Mouse (Mus musculus): ENCODE measurements at regions not wholly inside any gene's neighbourhood (a gene's known extent, or its start where the extent isn't known, plus 50 kb on each side); places are given as distances from the start of the nearest gene placed in this dataset.

- no peak for DNase-seq
These were observed 156.3 kb downstream of the Mtx2 start for GRCm38 (mm10) chr2:74981856-74982255.

GRCm38 (mm10) chr2:74993802-74994201, 168.2 kb downstream of the Mtx2 start:
- no peak for DNase-seq

GRCm38 (mm10) chr2:74994998-74995397, 169.4 kb downstream of the Mtx2 start:
- no peak for DNase-seq

GRCm38 (mm10) chr2:74997736-74998135, 172.1 kb downstream of the Mtx2 start:
- no peak for DNase-seq

- DNase-seq: no peak
These were observed 174.8 kb downstream of the Mtx2 start for GRCm38 (mm10) chr2:75000368-75000796.

- no peak for DNase-seq
These were observed 177.0 kb downstream of the Mtx2 start for GRCm38 (mm10) chr2:75002562-75002961.

GRCm38 (mm10) chr2:75008116-75008515, 182.5 kb downstream of the Mtx2 start:
- no peak for DNase-seq

GRCm38 (mm10) chr2:75010647-75011046, 185.0 kb downstream of the Mtx2 start:
- DNase-seq: no peak

GRCm38 (mm10) chr2:75012046-75012445, 186.4 kb downstream of the Mtx2 start:
- DNase-seq: no peak

GRCm38 (mm10) chr2:75014994-75015728, 189.6 kb downstream of the Mtx2 start:
- DNase-seq: no peak

GRCm38 (mm10) chr2:75019459-75019858, 193.9 kb downstream of the Mtx2 start:
- no peak for DNase-seq

- DNase-seq: no peak
These were observed 196.0 kb downstream of the Mtx2 start for GRCm38 (mm10) chr2:75021639-75022038.

- no peak for DNase-seq
These were observed 202.5 kb downstream of the Mtx2 start for GRCm38 (mm10) chr2:75028151-75028550.

- DNase-seq: no peak
These were observed 203.6 kb downstream of the Mtx2 start for GRCm38 (mm10) chr2:75029089-75029693.

GRCm38 (mm10) chr2:75034708-75035107, 209.1 kb downstream of the Mtx2 start:
- DNase-seq: no peak

- DNase-seq: no peak
These were observed 213.5 kb downstream of the Mtx2 start for GRCm38 (mm10) chr2:75039066-75039465.

- DNase-seq: no peak
These were observed 221.3 kb downstream of the Mtx2 start for GRCm38 (mm10) chr2:75046892-75047291.

GRCm38 (mm10) chr2:75048071-75048470, 222.5 kb downstream of the Mtx2 start:
- no peak for DNase-seq

GRCm38 (mm10) chr2:75054474-75055186, 229.0 kb downstream of the Mtx2 start:
- no peak for DNase-seq

- no peak for DNase-seq
These were observed 229.6 kb downstream of the Mtx2 start for GRCm38 (mm10) chr2:75055187-75055543.

GRCm38 (mm10) chr2:75061009-75061408, 235.4 kb downstream of the Mtx2 start:
- no peak for DNase-seq

GRCm38 (mm10) chr2:75061456-75062188, 236.0 kb downstream of the Mtx2 start:
- DNase-seq: no peak

- no peak for DNase-seq
These were observed 236.5 kb downstream of the Mtx2 start for GRCm38 (mm10) chr2:75062189-75062510.
